8 mouse cellular contexts compared by ENCODE assay signal in genomic region chr9:27192001-27192760, GRCm38 (mm10). TPM values are rescaled to one million over a fixed set of nuclear protein-coding genes. Genes with fewer than 3 reads are reported as not detected.
DNase-seq lines count a peak whose midpoint lies in the region; ATAC-seq and TF ChIP-seq lines count a peak whose summit lies in the region.

No protein-coding gene starts in this region.

- peak overlapping the region; percentile 24 for H3K4me3 ChIP-seq in embryonic facial prominence, embryonic 12.5 days
- peak overlapping the region; percentile 24 for H3K4me3 ChIP-seq in intestine, postnatal 0 days (ENCODE audit: low read depth, low read length)

- peak; percentile 96 for DNase-seq in adrenal gland, postnatal 36 days
- peak; percentile 99 for DNase-seq in heart, adult 11 months
- peak; percentile 78 to 87 for DNase-seq in left cerebral cortex, postnatal 14 days (ENCODE audit: low spot score in 2 of 2)
- DNase-seq in right cerebral cortex, postnatal 25 days = peak; percentile 88
- DNase-seq in B cell, adult 2 months = no peak

- peak; percentile 86 for ATAC-seq in embryonic facial prominence, embryonic 12.5 days (ENCODE audit: insufficient number of reproducible peaks, insufficient read depth, low FRiP score, low TSS enrichment)
- peak; percentile 88 for ATAC-seq in intestine, postnatal 0 days
- ATAC-seq in megakaryocyte progenitor cell, adult 5-6 weeks (replicated peaks; ENCODE audit: poor library complexity) = peak; percentile 90

- peak overlapping the region; percentile 32 for H3K9ac ChIP-seq in embryonic facial prominence, embryonic 12.5 days
- no peak overlapping the region for H3K9ac ChIP-seq in intestine, postnatal 0 days (ENCODE audit: low read depth, low read length)

- intact Hi-C loops in left cerebral cortex, postnatal 14 days (cut with DNase I) = loop anchor here (5.0 kb wide), 1 partner anchor 105 kb away; the partner anchor contains the start of gene Igsf9b

- peaks cover 23% of the 10 kb centered on the region for H3K4me1 ChIP-seq in embryonic facial prominence, embryonic 12.5 days
- 0 out of 2 replicates have a peak, but pooled peaks cover 3% of the 10 kb centered on the region for H3K4me1 ChIP-seq in intestine, postnatal 0 days (replicated peaks; ENCODE audit: control insufficient read depth, insufficient read depth, low read length)

- H3K27me3 ChIP-seq in embryonic facial prominence, embryonic 12.5 days = no peaks in the 10 kb centered on the region
- H3K27me3 ChIP-seq in intestine, postnatal 0 days (replicated peaks; ENCODE audit: control insufficient read depth, insufficient read depth, low read length) = no peaks in the 10 kb centered on the region

- H3K27ac ChIP-seq in embryonic facial prominence, embryonic 12.5 days = peak overlapping the region; percentile 81
- H3K27ac ChIP-seq in intestine, postnatal 0 days (ENCODE audit: low read depth, low read length) = peak overlapping the region; percentile 21

- WGBS in embryonic facial prominence, embryonic 12.5 days = 8% methylated on average over 14 of the region's 14 CpGs
- 11% methylated on average over 14 of the region's 14 CpGs for WGBS in intestine, postnatal 0 days

- H3K36me3 ChIP-seq in embryonic facial prominence, embryonic 12.5 days = no peaks in the 10 kb centered on the region
- H3K36me3 ChIP-seq in intestine, postnatal 0 days (ENCODE audit: control insufficient read depth, insufficient read depth) = no peaks in the 10 kb centered on the region

- no peak for TF ChIP-seq CTCF in intestine, postnatal 0 days (IDR thresholded peaks at IDR 0.05; ENCODE audit: low read depth)

- no peaks in the 10 kb centered on the region for H3K9me3 ChIP-seq in embryonic facial prominence, embryonic 12.5 days
- H3K9me3 ChIP-seq in intestine, postnatal 0 days (ENCODE audit: control insufficient read depth) = no peaks in the 10 kb centered on the region

- H3K4me2 ChIP-seq in embryonic facial prominence, embryonic 12.5 days (replicated peaks) = peak overlapping the region; percentile 62
- peak overlapping the region; percentile 56 for H3K4me2 ChIP-seq in intestine, postnatal 0 days (replicated peaks; ENCODE audit: low read depth)

RNA-seq across cellular contexts. Expression of gene Jam3, which starts 37.0 kb away (rescaled TPM):
- 10 to 100 TPM; 37.9 to 43.2 TPM for total RNA-seq in adrenal gland, postnatal 36 days (2021)
- polyA plus RNA-seq in embryonic facial prominence, embryonic 12.5 days (2016; fragmentation: Nextera tagmentation; extraction: Ambion mirVana) = 111 and 120 TPM in 2 replicates
- polyA plus RNA-seq in intestine, postnatal 0 days (2015; fragmentation: Nextera tagmentation; extraction: Ambion mirVana) = 17.8 and 20.3 TPM in 2 replicates
- total RNA-seq in left cerebral cortex, postnatal 14 days (2021) = 10 to 100 TPM; 24.1 to 26.9 TPM
- 0.10 TPM in 1 of 2 replicates, not detected in the other for total RNA-seq in megakaryocyte progenitor cell, adult 5-6 weeks (2015)
- total RNA-seq in megakaryocyte progenitor cell, adult 5-6 weeks (2017) = 0.27 TPM in 1 of 2 replicates, not detected in the other

Comparison
In these comparisons a context has a peak if more than half of its experiments do, and no peak if none do; other contexts are left out.
1. DNase-seq: peak in adrenal gland, postnatal 36 days (2 of 2), heart, adult 11 months (single experiment), left cerebral cortex, postnatal 14 days (2 of 2) and right cerebral cortex, postnatal 25 days (single experiment); none in B cell, adult 2 months (0 of 2).
2. RNA of gene Jam3, which starts 37.0 kb away (total RNA-seq): 37.9 to 43.2 TPM in adrenal gland, postnatal 36 days and 24.1 to 26.9 TPM in left cerebral cortex, postnatal 14 days; 0.10 to 0.27 TPM in megakaryocyte progenitor cell, adult 5-6 weeks; every median in the first group is over 10 times any median in the second.
3. Peak in every context shown above with its lines, with median percentiles within 50 percentile points of each other: ATAC-seq.